Comparison of ENCODE assay signal across 9 mouse cellular contexts in genomic region chr16:44058745-44059144, GRCm38 (mm10). TPM values are rescaled to one million over a fixed set of nuclear protein-coding genes. Genes with fewer than 3 reads are reported as not detected.
A peak's percentile ranks its signal among the peaks of the same experiment; 100 is the strongest.
DNase-seq lines count a peak whose midpoint lies in the region; ATAC-seq and TF ChIP-seq lines count a peak whose summit lies in the region.
"Had no signal": no experiment of that assay in that cellular context is flagged by ENCODE, and none has a peak within 500 bp of the region (broad histone marks: within the 10 kb centered on the region; RNA-seq: fewer than 3 reads in every experiment).

No protein-coding gene starts in this region.

- DNase-seq in B cell, adult 2 months: peak; percentile 79
- peak; percentile 54 for DNase-seq in ES-E14 (ENCODE audit: low read depth, low spot score)
- peak; percentile 17 for DNase-seq in cerebellum, adult 11-12 months
- DNase-seq in kidney, postnatal 14 days: peak; percentile 78
- DNase-seq in liver, embryonic 14.5 days (ENCODE audit: low read depth in 3 of 3, low spot score in 3 of 3): peak; percentile 28 to 40 (median 30)
- DNase-seq in right cerebral cortex, adult 18-20 months: peak; percentile 74

- no peaks in the 10 kb centered on the region for H3K36me3 ChIP-seq in ES-E14 (ENCODE audit: control insufficient read depth, insufficient read depth, low read length, poor library complexity, severe bottlenecking)
- no peaks in the 10 kb centered on the region for H3K36me3 ChIP-seq in liver, embryonic 14.5 days (replicated peaks; ENCODE audit: control insufficient read depth, insufficient read depth, low read depth)
- H3K36me3 ChIP-seq: hindbrain, embryonic 15.5 days had no signal

- ATAC-seq in frontal cortex, adult (ENCODE audit: low TSS enrichment): peak; percentile 78
- no peak for ATAC-seq in liver, embryonic 14.5 days (ENCODE audit: insufficient read depth)
- no peak for ATAC-seq in activated CD4-positive, CD25-positive, alpha-beta regulatory T cell, adult 4 months

- WGBS in liver, embryonic 14.5 days (ENCODE audit: insufficient replicate concordance): 18% methylated on average over 10 of the region's 10 CpGs

- H3K4me2 ChIP-seq in liver, embryonic 14.5 days (ENCODE audit: low read depth): no peak overlapping the region
- H3K4me2 ChIP-seq: hindbrain, embryonic 15.5 days had no signal

- no peak overlapping the region for H3K4me3 ChIP-seq in ES-E14 (ENCODE audit: insufficient read depth in 1 of 2, low read depth in 1 of 2, low read length in 2 of 2, poor library complexity in 1 of 2, severe bottlenecking in 1 of 2)
- no peak overlapping the region for H3K4me3 ChIP-seq in liver, embryonic 14.5 days (ENCODE audit: insufficient read depth in 1 of 2, low read depth in 2 of 2, low read length in 2 of 2)
- H3K4me3 ChIP-seq: hindbrain, embryonic 15.5 days had no signal

- in situ Hi-C loops in ES-E14 (cut with MboI; ENCODE audit: low sequenced_read_pairs in 2 of 2, unreplicated experiment in 2 of 2): no loop called here

- H3K4me1 ChIP-seq in ES-E14 (ENCODE audit: control insufficient read depth in 2 of 2, insufficient read depth in 2 of 2, low read length in 2 of 2, poor library complexity in 1 of 2): peaks cover 0 to 2% of the 10 kb centered on the region in 2 experiments; a peak in 2 of 4 replicates
- peaks cover 0 to 7% of the 10 kb centered on the region in 2 experiments; a peak in 1 of 4 replicates for H3K4me1 ChIP-seq in liver, embryonic 14.5 days (replicated peaks; ENCODE audit: control insufficient read depth in 2 of 2, insufficient read depth in 2 of 2, low read length in 1 of 2)

- no peaks in the 10 kb centered on the region for H3K9me3 ChIP-seq in ES-E14 (ENCODE audit: control insufficient read depth, insufficient read depth, low read depth, low read length)
- H3K9me3 ChIP-seq in liver, embryonic 14.5 days (ENCODE audit: control insufficient read depth, low read length): no peaks in the 10 kb centered on the region
- H3K9me3 ChIP-seq: hindbrain, embryonic 15.5 days had no signal

- H3K27ac ChIP-seq in ES-E14 (ENCODE audit: insufficient read depth, low read depth, low read length, poor library complexity, severe bottlenecking): no peak overlapping the region
- H3K27ac ChIP-seq in liver, embryonic 14.5 days: no peak overlapping the region
- H3K27ac ChIP-seq: hindbrain, embryonic 15.5 days had no signal

- H3K27me3 ChIP-seq in liver, embryonic 14.5 days (ENCODE audit: control insufficient read depth, insufficient read depth, low read length): no peaks in the 10 kb centered on the region
- H3K27me3 ChIP-seq: hindbrain, embryonic 15.5 days had no signal

- peak; percentile 81 for TF ChIP-seq CTCF in liver, embryonic 14.5 days (IDR thresholded peaks at IDR 0.05; ENCODE audit: low read depth)

- H3K9ac ChIP-seq in ES-E14 (ENCODE audit: insufficient read depth, low read depth, low read length, poor library complexity, severe bottlenecking): no peak overlapping the region
- no peak overlapping the region for H3K9ac ChIP-seq in liver, embryonic 14.5 days (replicated peaks)
- H3K9ac ChIP-seq: hindbrain, embryonic 15.5 days had no signal

- no peak for TF ChIP-seq EP300 in liver, embryonic 14.5 days (IDR thresholded peaks at IDR 0.05; ENCODE audit: low read depth)

TF ChIP-seq in ES-E14, 5 proteins besides CTCF, POLR2A, EP300 and RAD21:
- TF ChIP-seq HCFC1 (IDR thresholded peaks at IDR 0.05; ENCODE audit: borderline replicate concordance, insufficient read depth, low read length) (no peak), MAFK (IDR thresholded peaks at IDR 0.05; ENCODE audit: insufficient read depth, low read depth, low read length) (no peak), CHD2 (IDR thresholded peaks at IDR 0.05; ENCODE audit: low read depth, low read length) (no peak), ZNF384 (IDR thresholded peaks at IDR 0.05; ENCODE audit: low read depth, low read length) (no peak), ZC3H11A (IDR thresholded peaks at IDR 0.05; ENCODE audit: borderline replicate concordance, low read depth, low read length) (no peak; the same call in 1 of the 2 replicates)

RNA-seq across cellular contexts. Expression of gene Gramd1c, which starts 4.4 kb away (rescaled TPM):
- 0.53 and 0.94 TPM in 2 replicates for total RNA-seq in ES-E14 (2012; rRNA removed)
- 1.0 and 1.6 TPM in 2 replicates for polyA plus RNA-seq in liver, embryonic 14.5 days (2012; rRNA removed)
- 2.2 and 2.9 TPM in 2 replicates for polyA plus RNA-seq in liver, embryonic 14.5 days (2014; fragmentation: Nextera tagmentation; extraction: Ambion mirVana)
- 1 to 10 TPM; 3.6 TPM for polyA plus RNA-seq in activated CD4-positive, CD25-positive, alpha-beta regulatory T cell, adult 4 months (2017; shearing (Covaris generic))

Comparison
In these comparisons a context has a peak if more than half of its experiments do, and no peak if none do; other contexts are left out.
1. DNase-seq: peak in every context shown above with its lines; median percentile 79 in B cell, adult 2 months; 78 in kidney, postnatal 14 days; 74 in right cerebral cortex, adult 18-20 months; 54 in ES-E14; 30 in liver, embryonic 14.5 days; 17 in cerebellum, adult 11-12 months.